Mouse (Mus musculus) embryonic facial prominence, embryonic 10.5 days (tissue): ENCODE measurements at regions not wholly inside any gene's neighbourhood (a gene's known extent, or its start where the extent isn't known, plus 50 kb on each side); places are given as distances from the start of the nearest gene placed in this dataset.

Experiments
- DNase-seq: peaks from one replicate; pipeline ENCODE4 v3.0.0-alpha.2; 2017; ENCODE audit warnings: low spot score
- H3K27ac ChIP-seq: fragments of 300-500 bp; sonication (generic); replicated peaks from 2 replicates; pipeline ENCODE4 v1.5.1; 2016; ENCODE audit warnings: mild to moderate bottlenecking
- H3K27me3 ChIP-seq: fragments of 300-500 bp; sonication (generic); replicated peaks from 2 replicates; pipeline ENCODE4 v1.6.1; 2016; ENCODE audit warnings: low read depth, mild to moderate bottlenecking; ENCODE audit not compliant: poor library complexity, severe bottlenecking
- H3K36me3 ChIP-seq: fragments of 300-500 bp; sonication (generic); replicated peaks from 2 replicates; pipeline ENCODE4 v1.6.1; 2016; ENCODE audit warnings: mild to moderate bottlenecking, moderate library complexity
- H3K4me1 ChIP-seq: fragments of 300-500 bp; sonication (generic); 2 replicates; pipeline ENCODE4 v1.6.1; 2016
- H3K4me3 ChIP-seq: fragments of 300-500 bp; sonication (generic); 2 replicates; pipeline ENCODE4 v1.5.1; 2016; ENCODE audit warnings: mild to moderate bottlenecking, moderate library complexity
- H3K9me3 ChIP-seq: fragments of 300-500 bp; sonication (generic); 2 replicates; pipeline ENCODE4 v1.6.1; 2016; ENCODE audit warnings: mild to moderate bottlenecking
- WGBS: fragments of 180-500 bp; shearing (Covaris S2); methylation state at CpG from one replicate; pipeline ENCODE4 v1.1.7; 2016; 5-methylcytosine and 5-hydroxymethylcytosine counted together

- Histone ChIP-seq H3K36me3 (no peaks in the 10 kb centered on the region), H3K4me3 (no peak overlapping the region)
- no peak for DNase-seq
Measured at GRCm38 (mm10) chr5:16489803-16490202, 63.5 kb upstream of the Hgf start.

GRCm38 (mm10) chr5:16499891-16500290, 53.4 kb upstream of the Hgf start:
- Histone ChIP-seq H3K27ac (no peak overlapping the region), H3K9me3 (no peaks in the 10 kb centered on the region), H3K27me3 (no peaks in the 10 kb centered on the region), H3K4me1 (no peaks in the 10 kb centered on the region), H3K36me3 (no peaks in the 10 kb centered on the region), H3K4me3 (no peak overlapping the region)
- WGBS, result 38% methylated on average over 7 of the region's 7 CpGs
- peak; percentile 34 for DNase-seq

More at GRCm38 (mm10) chr5:16489803-16490202, 63.5 kb upstream of the Hgf start:
- Histone ChIP-seq H3K27me3 (no peaks in the 10 kb centered on the region), H3K9me3 (no peaks in the 10 kb centered on the region), H3K4me1 (no peaks in the 10 kb centered on the region), H3K27ac (no peak overlapping the region)
